Mouse (Mus musculus) lung, postnatal 10 days (tissue): ENCODE measurements around the gene Ankrd35.
"Not testable (repeated sequence)": the region's sequence is repeated elsewhere in the genome, so short reads cannot be mapped to it uniquely, and the experiment has no call there.

Experiments used
- DNase-seq: peaks from one replicate; pipeline ENCODE4 v3.0.0; 2021

Gene Ankrd35

DNA sequence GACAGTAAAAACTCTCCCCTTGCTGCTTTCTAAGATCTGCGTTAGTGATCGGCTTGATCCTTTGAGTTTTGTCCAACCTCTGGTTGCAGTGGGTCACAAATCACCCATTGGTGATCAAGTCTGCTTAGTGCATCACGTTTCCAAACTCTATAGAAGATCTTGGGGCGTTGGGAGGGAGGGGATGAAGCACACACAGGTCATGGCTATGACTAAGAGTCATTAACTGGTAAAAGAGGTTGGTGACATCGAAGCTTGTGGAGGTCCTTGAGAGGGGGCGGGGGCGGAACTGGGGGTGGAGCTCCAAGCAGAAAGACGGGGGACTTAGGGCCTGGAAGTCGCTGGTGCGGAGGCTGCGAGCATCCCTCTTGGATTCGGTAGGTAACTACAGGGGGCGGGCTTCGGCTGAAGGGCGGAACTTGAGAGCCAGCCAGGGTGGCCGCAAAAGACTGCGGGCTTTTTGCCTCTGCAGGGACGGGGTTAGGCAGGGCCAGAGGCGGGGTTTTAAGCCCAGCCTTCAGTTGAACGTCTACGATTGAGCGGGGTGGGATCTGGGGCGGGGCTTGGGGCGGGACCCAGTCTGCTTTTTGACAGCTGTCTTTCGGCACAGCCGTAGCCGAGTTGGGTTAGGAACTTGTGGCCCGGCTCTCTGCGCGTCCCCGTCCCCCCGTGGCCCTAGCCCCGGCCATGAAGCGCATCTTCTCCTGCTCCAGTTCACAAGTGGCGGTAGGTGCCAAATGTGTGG lies at the start of gene Ankrd35:
TSS of gene Ankrd35 (plus strand) at position 405 of the 742 bp plus-strand sequence.
- DNase-seq = peak; percentile 91

DNA sequence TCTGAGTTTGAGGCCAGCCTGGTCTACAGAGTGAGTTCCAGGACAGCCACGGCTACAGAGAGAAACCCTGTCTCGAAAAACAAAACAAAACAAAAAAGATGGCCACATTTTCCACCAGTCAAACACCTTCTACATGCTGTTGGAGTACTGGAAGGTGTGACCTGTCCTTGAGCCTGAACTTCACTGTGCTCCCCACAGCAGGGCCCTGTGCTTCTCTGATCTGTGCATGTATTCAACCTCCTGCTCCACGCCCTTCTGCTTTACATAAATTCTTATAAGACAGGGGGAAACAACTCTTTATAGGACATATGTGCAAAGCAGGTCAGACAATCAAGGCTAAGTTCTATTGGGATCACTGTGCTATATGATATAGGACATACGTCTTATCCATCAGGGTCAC lies 46.7 kb upstream of the Ankrd35 start:
- DNase-seq = no peak

DNA sequence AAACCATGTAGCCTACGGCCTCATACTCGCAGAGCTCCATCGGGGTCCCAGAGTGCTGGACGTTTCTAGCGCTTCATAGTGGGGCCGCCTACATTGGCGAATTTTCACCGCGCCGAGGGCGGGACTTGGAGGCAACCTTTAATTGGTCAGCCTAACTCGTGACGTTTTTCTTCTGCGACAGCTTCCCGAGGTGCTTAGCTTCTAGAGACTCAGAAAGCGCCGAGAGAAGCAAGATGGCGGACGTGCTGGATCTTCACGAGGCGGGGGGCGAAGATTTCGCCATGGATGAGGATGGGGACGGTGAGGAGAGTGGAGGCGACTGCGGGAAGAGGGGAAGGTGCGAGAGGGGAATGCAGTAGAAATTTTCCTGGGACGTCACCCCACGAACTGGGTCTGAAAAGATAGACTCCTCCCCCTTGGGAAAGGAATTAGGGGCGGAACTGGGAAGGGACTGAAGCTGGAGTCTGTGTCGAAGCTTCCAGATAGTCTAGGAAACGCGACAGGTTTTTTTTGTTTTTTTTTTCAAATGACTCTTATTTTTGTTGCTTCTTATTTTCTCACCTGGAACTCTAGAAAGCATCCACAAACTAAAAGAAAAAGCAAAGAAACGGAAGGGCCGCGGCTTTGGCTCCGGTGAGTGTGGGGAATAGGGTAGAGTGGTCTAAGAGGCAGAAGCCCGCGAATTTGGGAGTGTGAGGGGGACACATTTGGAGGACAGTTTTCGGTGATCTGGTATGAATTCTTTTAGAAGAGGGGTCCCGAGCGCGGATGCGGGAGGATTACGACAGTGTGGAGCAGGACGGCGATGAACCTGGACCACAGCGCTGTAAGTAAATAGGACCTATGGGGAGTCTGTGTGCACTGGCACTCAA lies 40.0 kb upstream of the Ankrd35 start, which contains the start of gene Rbm8a:
TSS of gene Rbm8a (plus strand) at position 205 of the 872 bp plus-strand sequence.
- peak; percentile 98 for DNase-seq

DNA sequence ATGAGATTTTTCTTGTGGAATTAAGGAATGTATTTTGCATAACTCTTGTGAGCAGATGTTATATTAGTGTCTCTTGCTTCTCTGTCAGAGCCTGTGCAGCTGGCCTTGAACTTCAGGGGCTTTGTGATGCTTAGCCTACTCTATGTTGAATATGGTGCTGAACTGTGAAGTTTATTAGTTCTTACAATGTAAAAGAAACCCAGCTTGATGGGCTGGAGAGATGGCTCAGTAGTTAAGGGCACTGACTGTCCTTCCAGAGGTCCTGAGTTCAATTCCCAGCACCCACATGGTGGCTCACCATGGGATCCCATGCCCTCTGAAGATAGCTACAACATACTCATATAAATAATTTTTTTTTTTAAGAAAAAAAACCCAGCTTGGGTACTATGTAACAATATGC lies 37.9 kb upstream of the Ankrd35 start:
- no peak for DNase-seq

DNA sequence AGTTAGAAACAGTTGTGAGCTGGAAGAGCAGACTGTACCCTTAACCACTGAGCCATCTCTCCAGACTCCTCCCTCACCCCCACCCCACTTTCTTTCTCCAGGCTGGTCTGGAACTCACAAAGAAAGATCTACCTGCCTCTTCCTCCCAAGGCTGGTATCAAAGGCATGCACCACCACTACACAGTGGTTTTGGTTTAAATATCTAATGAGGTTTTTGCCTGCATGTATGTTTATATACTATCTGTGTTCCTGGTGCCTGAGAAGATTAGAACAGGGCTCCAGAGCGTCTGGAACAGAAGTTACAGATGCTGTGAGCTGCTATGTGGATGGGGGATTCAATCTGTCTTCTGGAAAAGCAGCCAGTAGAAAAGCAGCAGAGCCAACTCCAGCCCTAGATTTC lies 35.9 kb upstream of the Ankrd35 start:
- no peak for DNase-seq

DNA sequence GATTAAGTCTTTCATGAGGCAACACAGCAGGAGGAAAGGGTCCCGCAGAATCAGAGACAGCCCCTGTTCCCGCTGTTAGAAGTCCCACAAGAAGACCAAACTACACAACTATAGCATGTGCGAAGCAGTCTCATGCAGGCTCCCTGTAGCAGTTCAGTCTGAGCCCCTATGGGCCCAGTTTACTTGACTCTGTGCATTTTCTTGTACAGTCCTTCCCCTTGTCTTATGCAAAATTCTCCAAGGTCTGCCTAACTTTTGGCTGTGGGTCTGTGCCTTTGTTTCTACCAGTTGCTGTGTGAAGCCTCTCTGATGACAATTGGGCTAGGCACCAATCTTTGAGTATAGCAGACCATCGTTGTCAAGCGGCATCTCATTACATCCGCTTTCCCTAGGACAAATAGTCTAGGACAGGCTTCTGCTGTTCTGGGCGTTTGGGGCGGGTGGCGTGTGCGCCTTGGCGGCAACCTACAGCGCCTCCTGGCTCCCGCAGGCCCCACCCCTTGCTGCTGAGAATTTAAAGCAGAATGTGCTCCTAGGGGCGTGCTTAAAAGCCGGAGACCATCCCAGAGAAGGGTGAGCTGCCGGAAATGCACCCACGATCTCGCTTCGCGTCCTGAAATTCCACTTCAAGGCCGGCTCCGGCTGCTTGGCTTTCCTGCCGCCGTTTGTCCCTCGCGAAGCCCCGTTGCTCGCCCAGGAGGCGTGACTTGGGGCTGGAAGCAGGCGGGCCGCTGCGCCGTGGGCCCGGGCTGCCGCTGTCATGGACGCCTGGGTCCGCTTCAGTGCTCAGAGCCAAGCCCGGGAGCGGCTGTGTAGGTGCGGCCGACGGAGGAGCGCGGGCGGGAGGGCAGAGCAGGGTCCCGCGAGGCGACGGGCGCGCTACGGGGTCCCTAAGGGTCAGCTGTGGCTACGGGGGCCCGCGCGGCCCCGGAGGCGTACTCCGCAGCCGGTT lies 34.7 kb upstream of the Ankrd35 start, which contains the start of the genes Pex11b and Gm42957:
TSS of gene Pex11b (plus strand) at position 449 of the 952 bp plus-strand sequence.
TSS of gene Gm42957 (plus strand) at position 547 of the 952 bp plus-strand sequence.
- peak; percentile 95 for DNase-seq

DNA sequence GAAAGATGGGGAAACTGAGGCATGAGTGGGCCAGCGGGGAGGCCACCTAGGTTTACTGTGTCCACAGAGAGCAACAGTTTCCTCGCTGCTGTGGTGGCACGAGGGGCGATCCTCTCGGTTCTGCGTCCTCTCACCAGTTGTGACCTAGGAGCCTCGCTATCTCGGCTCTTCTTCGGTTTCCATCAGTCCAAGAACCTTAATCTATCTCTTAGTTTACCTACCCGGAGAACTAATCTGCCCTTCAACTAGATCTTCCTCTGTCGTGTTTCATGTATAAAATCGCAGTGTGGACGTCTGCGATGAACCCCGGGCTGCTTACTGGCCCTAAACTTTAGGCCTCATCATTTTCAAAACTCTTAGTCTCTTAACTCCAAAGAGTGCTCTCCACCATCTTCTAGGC lies 34.0 kb upstream of the Ankrd35 start:
- no peak for DNase-seq

DNA sequence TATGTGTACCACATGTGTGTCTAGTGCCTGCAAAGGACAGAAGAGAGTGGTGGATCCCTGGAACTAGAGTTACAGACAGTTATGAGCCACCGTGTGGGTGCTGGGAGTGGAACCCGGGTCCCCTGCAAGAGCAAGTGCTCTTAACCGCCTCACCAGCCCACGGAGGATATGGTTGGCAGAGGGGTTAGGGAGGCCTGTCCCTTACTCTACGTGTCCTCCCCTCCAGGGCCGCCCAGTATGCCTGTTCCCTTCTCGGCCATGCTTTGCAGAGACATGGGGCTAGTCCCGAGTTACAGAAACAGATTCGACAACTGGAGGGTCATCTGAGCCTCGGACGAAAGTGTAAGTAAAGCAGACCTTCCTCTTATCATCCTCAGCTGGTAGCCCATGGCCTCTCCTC lies 33.5 kb upstream of the Ankrd35 start:
- no peak for DNase-seq

DNA sequence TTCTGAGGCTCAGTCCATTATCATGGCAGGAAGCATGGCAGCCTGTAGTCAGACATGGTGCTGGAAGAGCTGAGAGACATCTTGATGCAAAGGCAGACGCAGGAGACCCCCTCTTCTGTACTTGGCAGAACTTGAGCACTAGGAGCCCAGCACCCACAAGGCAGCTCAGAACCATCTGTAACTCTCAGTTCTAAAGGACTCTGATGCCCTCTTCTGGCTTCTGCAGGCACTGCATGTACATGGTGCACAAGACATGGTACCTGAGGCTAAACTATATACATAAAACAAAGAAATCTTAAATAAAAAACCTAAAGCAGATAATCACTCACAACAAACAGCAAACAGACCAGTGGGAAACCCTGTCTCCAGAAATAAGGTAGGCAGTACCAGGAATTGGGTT lies 30.7 kb upstream of the Ankrd35 start:
- peak; percentile 74 for DNase-seq

DNA sequence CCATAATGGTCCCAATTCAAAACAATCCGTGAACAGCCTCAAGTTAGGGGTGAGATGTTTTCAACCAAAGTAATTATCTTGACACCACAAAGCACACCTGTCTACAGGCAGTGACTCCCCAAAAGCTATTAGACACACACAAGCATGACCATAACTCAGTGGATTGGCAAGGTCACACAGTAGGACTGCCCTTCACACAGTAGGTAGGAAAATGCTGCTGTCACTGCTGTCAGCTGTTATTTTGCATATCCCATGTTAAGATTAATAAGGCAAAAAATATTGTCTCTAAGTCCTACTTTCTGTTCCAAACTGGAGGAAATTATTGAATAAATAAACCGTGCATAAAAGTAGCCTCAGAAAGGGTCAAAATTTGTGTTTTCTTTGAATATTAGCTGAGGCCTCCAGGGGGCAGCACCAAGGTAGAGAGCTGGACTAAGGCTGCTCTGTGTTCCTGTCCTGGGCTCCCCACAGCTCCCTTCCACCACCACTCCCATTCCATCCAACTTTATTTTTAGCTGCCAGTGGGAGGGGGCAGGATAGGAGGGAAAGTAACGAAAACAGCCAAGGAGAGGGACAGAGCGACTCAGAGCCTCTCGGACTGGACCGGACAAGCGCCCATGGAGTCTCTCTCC lies 24.8 kb upstream of the Ankrd35 start, which contains the start of gene Itga10:
TSS of gene Itga10 (plus strand) at position 567 of the 632 bp plus-strand sequence.
- peak; percentile 78 for DNase-seq

DNA sequence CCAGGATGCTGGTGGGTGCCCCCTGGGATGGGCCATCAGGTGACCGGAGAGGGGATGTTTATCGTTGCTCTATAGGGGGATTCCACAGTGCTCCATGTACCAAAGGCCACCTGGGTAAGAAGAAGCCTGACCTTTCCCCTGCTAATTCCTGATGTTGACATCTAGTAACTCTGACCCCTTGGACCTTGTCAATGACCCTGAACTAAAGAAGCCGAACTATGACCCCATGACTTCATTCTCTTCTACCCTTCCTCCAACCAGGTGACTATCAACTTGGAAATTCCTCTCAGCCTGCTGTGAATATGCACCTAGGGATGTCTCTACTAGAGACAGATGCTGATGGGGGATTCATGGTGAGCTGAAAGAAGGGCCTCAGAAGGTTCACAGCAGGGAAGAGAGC lies 22.6 kb upstream of the Ankrd35 start:
- no peak for DNase-seq

DNA sequence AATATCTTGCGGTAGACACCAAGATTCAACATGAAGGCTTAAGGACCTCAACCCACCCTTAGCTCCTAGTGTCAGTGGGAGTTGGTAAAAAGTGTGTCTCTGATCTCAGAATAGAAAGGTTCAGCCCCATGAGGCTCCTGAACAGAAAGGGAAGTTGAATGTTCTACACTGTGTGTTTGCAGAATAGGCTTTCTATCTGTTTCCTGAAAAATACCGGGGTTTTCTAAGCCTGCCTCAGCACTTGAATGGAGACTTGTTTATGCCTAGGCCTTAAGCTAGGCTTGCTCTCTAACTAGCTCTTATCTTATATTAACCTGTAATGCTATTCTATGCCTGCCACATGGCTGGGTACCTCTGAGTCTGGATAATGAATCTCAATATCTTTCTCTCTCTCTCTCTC lies 9.0 kb upstream of the Ankrd35 start:
- no peak for DNase-seq

DNA sequence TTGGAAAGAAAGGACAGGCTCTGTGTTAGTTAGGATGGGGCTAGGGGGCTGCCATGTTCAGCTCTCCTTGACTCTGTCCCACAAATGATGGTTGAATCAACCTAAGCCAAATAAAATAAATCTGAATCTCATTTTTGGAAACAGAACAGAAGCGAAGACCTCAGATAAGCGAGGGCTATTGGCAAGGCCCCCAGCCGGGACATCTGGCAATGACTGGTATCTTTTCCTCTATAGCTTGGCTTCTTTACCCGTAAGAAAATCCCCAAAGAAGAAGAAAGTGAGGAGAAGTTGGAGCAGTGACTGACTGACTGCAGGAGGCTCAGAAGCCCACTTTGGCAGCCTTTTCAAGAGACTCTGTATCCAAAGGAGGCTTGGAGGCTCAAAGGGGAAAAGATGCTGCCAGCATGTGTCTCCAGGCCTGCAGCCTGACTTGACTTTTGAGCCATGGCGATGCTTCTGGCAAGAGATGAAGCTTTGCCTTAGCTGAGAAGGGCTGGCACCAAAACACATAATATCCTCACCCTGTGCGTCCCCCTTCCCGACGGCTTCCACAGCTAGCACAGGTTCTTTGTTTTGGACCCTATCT lies 7.1 kb upstream of the Ankrd35 start:
- no peak for DNase-seq

DNA sequence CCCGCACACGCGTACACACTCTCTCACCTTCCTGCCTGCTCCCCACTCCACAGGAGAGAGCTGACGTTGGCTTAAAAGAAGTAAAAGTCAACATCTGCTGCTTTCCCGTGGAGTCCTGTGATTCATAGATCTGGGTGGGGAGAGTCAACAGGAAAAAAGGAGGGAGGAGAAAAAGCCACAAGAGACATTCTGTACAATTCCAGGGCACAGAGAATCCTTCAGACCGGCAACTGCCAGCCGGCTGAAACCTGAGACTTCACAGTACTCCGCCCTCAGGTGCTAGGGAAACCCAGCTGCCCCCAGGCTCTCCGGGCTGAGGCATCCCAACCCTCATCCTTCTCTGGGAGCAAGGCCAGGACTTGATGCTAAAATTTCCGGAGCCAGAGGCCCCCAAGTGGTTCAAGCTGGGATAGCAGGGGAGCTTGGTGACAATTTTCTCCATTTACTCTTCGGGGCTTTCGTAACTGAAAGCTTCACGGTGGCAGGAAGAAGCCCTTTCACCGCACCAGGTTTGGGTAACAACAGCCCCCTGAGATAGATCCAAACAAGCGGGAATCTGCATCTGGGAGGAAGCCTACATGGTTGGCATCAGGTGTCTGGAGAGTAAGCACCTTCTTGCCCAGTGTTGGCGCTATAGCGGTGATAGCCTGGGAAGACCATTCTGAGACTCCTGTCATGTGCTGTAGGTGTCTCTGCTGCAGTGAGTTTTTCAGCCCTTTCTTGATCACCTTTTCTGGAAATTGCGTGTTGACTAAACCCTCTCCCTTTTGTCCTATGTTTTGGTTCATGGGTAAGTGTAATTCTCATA lies 6.3 kb upstream of the Ankrd35 start:
- DNase-seq = peak; percentile 91

DNA sequence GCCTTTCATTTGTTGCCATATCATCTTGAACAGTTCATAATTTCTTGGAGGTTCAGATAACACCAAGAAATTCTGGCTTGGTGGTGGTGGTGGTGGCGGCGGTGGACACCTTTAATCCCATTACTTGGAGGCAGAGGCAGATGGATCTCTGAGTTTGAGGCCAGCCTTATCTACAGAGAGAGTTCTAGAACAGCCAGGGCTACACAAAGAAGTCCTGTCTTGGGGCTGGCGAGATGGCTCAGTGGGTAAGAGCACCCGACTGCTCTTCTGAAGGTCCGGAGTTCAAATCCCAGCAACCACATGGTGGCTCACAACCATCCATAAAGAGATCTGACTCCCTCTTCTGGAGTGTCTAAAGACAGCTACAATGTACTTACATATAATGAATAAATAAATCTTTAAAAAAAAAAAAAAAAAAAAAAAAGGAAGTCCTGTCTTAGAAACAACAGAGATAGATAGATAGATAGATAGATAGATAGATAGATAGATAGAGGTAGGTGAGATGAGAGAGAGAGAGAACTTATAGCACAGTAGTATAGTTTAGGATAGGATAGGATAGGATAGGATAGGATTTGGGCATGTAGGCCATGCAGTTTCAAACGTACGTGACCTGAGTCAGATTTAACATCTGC lies 4.1 kb upstream of the Ankrd35 start:
- not testable (repeated sequence) for DNase-seq

DNA sequence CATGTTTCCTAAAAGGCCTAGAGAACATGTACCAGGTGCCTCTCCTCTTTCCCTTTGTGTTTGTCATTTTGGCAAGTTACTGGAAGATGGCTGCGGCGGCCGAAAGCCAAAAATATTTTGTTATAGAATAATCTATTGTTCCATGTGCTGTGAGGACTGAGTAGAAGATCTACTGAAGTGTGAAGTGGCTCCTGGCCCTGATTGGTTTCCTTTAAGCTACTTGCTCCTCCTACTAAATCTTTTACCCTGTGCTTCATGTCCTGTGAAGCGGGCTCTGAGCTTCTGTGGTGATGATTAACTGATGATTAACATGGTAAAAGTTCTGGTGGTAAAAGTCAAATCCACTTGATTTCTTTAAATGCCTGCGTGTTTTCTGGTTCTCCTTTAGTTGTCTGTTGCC lies 3.0 kb upstream of the Ankrd35 start:
- no peak for DNase-seq

DNA sequence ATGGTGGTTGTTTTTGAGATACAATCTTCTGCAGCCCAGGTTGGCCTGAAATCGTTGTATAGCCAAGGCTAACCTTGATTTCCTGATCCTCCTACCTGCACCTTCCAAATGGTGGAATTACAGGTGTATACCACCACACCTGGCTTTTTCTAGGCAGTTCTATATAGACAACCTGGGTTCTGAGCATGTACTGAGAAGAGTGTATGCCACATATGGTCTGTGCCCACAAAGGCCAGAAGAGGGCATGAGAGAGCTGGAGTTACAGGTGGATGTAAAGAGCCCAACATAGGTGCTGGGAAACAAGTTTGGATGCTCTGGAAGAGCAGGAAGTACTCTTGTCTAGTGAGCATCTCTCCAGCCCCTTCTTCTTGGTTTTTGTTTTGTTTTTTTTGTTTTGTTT lies 2.6 kb upstream of the Ankrd35 start:
- DNase-seq = peak; percentile 33

DNA sequence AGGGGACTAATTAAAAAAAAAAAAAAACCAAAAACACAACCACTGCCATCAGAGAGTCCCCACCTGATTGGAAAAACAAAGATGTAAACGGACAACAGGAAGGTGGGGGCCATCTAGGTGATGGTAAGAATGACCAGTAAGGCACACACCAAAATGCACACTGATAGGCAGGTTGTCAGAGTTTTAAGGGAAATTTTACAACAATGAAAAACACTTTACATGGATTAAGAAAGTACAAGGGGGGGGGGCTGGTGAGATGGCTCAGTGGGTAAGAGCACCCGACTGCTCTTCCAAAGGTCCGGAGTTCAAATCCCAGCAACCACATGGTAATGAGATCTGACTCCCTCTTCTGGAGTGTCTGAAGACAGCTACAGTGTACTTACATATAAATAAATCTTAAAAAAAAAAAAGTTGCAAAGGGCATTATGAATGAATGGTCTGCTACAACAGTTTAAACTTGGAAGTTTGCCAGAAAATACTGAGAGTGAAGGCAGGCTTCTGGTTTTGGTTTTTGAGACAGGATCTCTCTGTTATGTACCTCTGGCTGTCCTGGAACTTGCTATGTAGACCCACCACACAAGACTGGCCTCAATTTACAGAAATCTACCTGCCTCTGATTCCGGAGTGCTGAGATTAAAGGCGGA lies 1.4 kb upstream of the Ankrd35 start:
- no peak for DNase-seq

DNA sequence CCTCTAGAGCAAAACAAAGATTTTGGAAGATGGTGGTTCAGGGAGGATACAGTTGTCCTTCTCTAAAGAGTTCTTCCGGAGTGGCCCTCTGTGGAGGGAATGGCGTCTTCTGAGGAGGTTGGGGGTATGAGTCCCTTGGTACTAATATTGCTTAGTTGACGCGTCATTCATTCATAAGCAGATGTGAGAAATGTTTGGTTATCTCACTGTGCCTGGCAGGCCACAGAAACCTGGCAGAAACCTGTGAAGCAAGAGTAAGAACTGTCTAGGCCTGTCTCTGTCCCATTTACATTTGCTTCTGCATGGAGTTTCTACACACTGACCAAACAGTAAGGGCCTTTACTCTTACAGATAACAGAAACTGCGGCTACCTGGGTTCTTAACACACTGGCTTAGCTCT lies 1.6 kb downstream of the Ankrd35 start:
- DNase-seq = no peak

DNA sequence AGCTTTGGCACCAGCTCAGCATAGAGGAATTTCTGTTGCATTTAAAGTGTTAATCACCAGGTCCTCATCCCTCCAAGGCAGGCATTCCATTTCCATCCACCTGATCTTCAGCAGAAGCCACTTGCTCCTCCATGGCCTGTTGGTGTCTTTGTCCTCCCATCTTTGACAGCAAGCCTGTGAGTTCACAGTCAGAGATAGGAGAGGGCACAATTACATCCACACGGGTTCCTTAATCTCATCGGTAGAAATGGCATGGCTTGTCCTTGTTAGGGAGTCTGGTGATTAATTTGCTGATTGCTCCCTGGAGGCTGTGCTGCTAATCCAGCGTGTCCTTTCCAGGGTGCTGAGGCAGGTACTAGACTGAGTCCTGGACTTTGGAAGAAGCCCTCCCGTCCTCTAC lies 3.6 kb downstream of the Ankrd35 start:
- no peak for DNase-seq
